Mouse (Mus musculus): ENCODE results near the gene Traf3ip2. TPM values are rescaled to one million over a fixed set of nuclear protein-coding genes. Genes with fewer than 3 reads are reported as not detected.

The Traf3ip2 gene
- 1.9 and 3.5 TPM in 2 replicates for polyA plus RNA-seq (2012; rRNA removed)

GRCm38 (mm10) chr10:39612633-39612988 lies at the start of gene Traf3ip2:
TSS of gene Traf3ip2 (plus strand) at chr10:39612934.

Other genes with a start within 250 kb of the Traf3ip2 start
- 127 and 133 TPM in 2 replicates for gene Fyn, start 244.1 kb upstream of the Traf3ip2 start, polyA plus RNA-seq (2012; rRNA removed)
- gene Rev3l, start 119.2 kb downstream of the Traf3ip2 start, polyA plus RNA-seq (2012; rRNA removed), result 129 and 141 TPM in 2 replicates